Mouse (Mus musculus): Measurements from ENCODE around the gene Unc5cl.
"Not testable (repeated sequence)": the region's sequence is repeated elsewhere in the genome, so short reads cannot be mapped to it uniquely, and the experiment has no call there.

The Unc5cl gene

DNA sequence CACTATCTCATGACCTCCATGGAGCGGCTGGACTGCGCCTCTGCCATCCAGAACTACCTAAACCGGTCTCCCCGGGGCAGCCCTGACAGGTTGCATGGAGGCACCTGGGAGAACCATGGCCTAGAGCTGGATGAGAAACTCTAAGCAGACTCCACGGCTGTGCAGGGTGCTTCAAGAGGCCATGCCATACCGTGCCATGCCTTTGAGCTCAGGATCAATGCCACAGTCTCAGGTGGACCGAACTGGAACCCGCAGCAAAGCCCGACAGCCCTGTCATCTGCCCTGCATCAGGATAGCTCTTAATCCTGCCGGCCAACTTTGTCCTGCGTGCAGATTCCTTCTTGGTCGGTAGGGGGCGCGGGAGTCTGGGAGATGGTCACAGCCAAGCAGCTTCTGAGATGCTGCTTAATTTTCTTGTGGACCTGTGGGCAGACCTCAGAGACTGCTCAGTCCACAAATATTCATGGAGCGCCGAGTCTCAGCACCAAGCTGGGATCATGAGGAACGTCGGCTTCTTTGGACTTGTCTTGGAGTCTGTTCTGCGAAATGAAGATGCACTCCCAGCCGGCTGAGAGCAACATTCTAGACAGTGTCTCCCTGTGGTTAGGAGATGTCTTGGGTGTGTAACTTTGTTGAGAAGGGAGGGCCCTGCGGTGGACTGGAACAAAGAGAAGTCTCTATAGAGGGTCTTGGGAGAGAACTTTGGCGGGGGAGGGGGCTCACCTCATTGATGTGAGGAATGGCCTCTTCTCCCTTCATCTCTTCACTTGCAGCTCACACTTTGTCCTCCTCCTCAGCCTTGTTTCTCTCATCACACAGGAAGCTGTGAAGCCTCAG is 12.9 kb downstream of the Unc5cl start:
- DNase-seq = peak; percentile 93

DNA sequence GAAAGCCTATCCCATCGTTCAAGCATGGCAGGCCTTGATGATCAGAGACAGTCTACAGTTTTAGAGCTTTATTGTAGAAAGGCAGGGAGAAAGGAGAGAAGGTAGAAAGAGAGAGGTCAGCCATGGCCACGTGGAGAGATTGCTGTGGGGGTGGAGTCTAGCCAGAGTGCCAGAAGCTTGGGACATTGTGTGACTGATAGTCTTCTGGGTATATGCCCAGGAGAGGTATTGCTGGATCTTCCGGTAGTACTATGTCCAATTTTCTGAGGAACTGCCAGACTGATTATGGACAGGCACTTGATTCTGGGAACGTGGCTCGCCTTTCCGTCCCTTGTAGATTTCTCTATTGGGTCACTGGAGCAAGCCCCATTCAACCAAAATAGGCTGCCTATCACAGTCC is 19.6 kb downstream of the Unc5cl start:
- not testable (repeated sequence) for DNase-seq

DNA sequence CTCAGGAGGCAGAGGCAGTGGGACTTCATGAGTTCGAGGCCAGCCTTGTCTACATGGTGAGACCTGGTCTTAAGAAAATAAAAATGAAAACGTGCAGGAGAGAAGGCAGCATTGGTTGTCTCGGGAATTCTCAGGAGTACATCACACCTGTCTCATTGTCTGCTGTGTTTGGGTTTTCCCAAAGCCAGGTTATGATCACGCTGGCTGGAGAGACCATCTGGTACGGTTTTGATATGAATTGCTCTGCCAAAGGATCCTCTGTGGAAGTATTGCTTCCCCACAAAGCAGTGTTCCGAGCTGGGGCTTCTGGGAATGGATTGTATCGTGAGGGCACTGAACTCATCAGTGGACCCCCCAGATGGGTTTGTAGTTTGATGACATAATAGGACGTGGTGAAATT is 20.7 kb downstream of the Unc5cl start:
- DNase-seq = no peak

DNA sequence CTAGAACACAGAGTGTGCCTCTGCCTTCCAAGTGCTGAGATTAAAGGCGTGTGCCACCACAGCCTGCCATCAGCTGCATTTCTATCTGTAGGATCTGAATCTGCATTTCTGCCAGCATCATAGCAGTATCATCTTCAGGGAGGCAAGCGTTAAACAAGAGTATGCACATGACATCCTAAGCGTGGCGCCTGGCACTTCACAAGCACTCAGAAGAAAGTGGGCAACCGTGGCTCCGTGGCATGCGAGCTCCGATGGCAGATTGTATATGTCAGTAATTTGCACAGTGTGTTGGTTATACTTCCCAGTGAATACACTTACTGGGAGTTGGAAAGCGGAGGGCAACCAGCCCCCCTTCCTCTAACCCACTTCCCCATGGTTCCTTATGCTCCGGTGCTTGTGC is 25.3 kb downstream of the Unc5cl start:
- no peak for DNase-seq

DNA sequence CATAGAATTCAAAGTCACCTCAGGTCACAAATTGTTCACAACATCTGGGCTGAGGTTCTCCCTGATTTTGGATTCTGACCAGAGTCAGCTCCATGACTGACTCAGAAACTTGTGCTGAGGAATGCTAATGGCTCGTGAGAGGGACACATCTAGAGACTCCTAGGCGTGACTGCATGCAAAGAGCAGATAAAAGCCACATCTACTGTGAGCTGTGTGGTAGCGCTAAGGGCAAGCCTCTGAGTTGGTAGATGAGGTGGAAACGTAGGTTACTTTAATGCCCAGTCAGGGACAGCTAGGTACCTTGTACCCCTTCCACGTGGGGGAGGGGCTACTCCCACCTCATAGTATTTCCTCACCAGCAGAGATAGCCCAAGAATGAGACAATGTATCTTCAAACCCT is 29.1 kb downstream of the Unc5cl start:
- no peak for DNase-seq

DNA sequence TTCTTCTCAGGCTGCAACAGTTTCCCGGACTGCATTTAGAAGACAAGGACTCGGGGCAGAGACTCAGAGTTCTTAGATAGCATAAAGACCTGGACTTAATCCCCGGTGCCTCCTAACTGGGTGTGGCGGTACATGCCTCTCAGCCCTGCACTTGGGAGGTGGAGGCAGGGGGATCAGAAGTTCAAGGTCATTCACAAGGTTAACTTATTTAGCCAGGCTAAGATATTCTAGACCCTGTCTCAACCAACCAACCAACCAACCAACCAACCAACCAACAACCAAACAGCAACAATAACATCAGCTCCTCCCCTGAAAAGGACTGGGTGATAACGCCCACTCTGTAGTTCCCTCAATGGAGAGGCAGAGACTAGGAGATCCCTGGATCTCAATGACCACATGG is 29.5 kb downstream of the Unc5cl start:
- DNase-seq = no peak

DNA sequence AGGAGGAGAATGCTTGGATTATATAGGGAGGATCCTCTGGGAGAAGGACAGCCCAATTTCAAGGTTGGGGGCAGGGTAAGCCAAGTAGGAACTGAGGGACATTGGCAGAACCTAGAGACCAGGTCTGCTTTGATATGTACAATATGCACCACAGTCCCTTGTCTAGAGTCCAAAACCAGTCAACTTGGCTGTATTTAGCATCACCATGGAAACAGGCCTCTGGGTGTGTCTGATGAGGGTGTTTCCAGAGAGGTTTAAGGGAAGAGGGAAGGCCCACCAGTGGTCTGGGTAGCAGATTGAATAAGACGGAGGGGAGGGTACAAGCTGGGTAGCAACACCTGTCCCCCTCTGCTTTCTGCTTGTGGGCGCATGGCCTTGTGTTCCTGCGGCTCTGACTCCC is 34.8 kb downstream of the Unc5cl start:
- no peak for DNase-seq

DNA sequence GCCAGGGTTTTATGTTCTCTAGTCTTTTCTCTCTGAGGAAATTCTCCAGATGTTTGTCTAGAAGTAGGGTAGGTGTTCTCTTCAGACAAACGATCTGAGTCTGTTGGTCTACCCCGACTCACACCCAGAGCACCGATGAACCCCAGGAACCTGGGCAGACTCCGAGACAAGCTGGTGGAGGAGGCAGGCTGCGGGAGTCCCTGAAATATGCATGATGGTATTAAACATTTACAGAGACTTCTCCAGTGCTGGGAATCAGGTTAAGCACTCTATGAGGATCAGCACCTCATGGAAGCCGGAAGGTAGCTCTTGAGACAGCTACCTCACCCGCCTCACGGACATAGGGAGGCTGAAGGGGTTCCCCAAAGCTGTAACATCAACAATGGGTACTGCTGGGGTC is 37.9 kb downstream of the Unc5cl start:
- peak in 1 of 2 experiments; percentile 12 for DNase-seq

DNA sequence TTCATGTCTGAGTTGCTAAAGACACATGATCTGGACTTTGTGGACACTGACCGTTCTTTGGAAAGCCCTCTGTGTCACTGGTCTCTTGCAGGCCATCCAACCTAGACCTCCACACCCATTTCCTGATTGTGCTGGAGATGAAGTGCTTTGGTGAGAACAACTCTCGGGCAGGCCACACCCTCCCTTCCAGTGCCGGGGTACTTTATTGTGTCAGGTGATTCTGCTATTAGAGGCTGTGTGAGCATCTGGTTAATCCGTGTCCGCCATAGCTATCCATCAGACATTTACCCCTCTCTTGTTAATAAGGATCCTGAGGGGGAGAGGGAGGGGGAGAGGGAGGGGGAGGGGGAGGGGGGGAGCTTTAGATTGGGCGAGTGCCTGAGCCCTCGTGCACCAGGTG is 38.9 kb downstream of the Unc5cl start:
- no peak for DNase-seq

DNA sequence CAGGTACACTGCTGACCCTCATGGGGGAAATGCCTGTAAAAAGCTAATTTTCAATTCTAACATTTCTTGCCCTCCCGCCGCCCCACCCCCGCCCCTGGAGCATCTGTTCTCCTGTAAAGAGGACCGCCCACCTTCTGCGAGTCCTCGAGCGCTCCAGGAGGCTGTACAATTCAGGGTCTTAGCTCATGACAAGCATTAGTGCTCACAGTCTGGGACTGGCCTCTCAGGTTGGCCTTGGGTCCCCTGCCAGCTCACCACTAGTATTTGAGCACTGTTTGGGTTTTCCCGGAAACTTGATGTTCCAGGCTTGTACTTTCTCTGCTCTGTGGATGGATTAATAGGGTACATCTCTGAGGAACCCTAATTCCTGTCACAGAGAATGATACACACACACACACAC is 39.3 kb downstream of the Unc5cl start:
- no peak for DNase-seq

DNA sequence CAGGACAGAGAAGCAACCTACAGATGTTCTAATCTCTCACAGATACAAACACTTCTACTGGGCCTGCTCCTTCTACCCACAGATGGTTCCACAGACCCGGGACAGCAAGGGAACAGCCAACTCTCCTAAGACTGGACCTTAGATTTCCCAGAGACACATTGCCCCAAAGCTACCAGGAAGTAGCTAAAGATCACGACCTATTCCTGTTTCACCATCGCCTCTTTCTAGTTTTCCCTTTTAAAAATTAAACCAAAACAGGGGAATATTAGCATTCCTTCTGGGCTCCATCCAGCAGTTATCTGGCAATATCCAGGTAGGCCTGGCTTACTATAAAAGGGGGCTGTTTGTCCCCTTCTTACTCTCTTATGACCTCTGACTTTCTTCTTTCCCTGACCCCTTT is 43.3 kb downstream of the Unc5cl start:
- DNase-seq = no peak

DNA sequence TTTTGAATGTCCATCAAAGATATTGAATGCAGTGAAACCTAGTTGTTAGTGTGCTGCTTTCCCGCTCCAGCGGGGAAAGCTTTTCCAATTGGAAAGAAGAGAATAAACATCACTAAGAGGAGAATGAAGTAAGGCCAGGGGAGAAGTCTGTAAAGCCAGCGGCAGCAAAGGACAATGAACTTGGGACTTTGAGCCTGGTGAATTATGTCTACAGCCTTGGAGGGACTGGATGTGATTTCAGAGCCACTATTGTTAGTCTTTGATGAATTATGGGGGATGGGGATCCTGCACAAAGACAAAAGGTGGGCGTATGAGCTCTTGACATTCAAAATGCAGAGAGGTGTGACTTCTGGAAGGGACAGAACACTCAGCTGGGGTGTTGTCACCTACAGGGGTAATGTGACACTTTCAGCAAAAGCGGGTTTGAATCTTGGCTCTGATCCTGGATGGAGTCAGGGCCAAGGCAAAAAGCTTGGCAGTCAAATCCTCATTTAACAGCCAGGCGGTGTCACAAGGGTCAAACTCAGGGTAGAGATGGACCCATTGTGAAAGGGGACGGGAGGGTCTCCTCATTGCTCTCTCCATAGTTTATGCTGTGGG is 46.2 kb downstream of the Unc5cl start:
- DNase-seq = no peak

DNA sequence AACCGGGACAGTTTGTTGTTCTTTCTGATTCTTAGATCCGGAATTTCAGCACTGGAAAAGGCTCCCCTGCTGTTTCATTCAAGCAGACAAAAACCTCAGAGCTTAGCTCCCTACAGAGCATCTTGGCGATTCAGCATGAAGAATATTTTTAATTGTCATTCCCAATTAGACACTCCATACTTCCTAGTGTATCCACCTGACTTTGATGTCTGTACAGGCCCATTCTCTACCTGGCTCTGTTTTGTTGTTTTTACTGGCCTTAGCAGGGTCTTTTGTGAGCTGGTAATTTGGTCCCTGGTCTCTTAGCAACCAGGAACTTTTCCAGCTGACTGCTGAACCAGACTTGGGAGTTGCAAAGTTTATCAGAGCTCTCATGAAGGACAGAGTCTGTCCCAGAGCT is 50.3 kb downstream of the Unc5cl start:
- no peak for DNase-seq

DNA sequence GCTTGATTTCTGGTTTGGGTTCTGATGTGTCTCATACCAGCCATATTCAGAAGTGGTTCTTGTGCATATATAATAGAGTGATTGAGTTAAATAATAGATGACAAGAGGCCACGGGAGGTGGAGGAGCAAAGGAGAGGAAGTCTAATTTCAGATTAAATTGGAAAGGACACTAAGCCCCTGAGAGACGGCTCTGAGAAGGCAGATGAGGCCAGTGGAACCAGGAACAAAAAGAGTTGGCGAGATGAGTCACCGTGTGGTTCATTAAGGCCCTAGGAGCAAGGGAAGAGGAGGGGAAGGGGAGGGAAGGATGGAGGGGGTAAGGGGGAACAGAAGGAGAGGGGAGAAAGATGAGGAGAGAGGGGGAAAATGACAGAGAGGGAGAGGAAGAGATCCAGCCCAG is 52.3 kb downstream of the Unc5cl start:
- DNase-seq = no peak

DNA sequence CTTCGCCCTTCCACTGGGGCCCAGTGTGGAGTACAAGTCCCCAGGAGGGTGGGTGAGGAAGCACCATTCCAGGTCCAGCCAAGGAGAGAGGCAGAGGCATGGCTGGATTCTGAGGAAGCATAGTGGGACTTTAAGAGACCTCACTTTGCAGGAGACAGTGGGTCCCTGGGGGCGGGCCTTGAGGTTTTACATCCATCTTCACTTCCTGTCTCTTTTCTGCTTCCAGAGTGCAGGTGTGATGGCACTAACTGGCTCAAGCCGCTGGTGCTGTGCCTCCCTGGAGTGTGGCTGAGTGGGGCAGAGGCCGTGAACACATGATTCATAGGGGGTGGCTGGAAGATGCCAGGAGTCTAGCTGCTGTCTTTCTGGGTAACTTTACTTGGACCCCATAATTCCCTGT is 54.9 kb downstream of the Unc5cl start:
- DNase-seq = no peak

DNA sequence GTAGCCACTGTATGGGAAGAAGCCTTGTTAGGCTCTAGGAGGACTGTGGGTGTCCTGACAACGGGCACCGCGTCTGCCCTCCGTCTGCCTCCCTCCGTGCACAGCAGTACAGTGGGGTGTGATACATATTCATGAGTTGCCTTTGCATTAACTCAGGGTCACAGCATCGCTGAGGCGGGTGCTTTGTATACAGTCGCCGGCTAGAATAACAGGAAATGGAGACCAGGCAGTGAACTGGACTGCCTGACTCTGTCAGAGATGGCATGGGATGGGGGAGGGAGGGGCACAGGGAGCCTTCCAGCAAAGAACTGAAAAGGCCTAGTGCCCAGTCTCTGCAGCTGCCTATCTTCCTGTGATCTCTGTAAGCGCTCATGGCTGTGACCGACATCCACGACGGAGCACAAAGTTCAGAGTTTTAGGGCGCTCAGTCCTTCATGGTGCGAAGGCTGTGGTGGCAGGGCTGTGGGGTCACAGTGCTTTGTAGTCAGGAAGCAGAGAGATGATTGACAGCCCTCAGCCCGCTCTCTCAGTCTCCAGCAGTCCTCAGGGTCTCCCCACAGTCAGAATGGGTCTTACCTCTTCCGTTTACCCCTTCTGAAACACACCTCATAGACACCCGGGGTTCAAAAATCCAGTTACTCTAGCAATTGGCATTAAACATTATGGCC is 58.0 kb downstream of the Unc5cl start:
- peak; percentile 28 to 38 for DNase-seq

DNA sequence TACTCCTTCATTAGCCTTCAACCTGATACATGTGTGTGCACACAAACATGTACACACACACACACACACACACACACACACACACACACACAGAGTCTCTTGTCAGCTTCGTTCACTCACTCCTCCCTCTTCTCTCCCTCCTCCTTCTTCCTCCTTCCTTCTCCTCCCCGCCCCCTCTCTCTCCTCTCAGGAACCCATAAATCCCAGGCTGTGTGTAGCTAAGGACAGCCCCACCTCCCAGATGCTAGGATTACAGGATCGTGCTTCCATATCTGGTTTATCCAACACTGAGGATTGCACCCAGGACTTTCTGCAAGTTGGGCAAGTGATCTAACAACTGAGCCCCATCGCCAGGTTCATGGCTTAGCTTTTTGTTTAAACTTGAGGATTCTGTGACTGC is 59.9 kb downstream of the Unc5cl start:
- no peak for DNase-seq

DNA sequence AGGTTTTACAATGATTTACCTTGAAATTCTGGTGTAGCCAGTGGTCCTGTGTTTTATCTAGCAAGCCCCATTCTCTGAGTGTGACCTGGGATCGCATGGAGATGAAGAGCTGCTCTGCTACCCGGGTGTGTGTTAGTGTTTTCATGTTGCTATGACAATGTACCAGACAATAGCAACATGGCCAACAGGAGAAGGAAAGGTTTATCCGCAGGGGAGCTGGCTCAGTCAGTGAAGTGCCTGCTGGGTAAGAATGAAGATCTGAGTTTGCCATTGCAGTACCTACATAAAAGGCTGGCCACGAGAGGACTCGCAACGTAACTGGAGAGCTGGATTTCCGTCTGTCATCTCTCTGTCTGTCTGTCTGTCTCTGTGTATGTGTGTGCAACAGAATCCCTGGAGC is 64.3 kb downstream of the Unc5cl start:
- DNase-seq = no peak

DNA sequence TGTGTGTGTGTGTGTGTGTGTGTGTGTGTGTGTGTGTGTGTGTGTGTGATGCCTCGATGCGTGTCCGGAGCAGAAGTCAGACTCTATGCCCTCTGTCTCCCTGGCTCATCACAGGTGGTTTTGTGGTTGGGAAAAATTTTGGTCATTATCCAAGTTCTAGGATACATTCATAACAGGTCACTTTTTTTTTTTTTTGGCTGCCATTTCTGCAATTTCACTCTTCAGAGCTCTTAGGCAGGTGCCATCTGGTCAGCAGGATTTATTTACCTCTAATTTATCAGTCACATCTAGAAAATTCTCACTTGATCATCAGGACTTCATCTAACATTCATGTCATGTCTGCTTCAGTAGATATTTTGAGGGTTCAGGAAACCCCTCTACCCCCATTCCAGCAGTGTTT is 65.7 kb downstream of the Unc5cl start:
- DNase-seq = no peak

DNA sequence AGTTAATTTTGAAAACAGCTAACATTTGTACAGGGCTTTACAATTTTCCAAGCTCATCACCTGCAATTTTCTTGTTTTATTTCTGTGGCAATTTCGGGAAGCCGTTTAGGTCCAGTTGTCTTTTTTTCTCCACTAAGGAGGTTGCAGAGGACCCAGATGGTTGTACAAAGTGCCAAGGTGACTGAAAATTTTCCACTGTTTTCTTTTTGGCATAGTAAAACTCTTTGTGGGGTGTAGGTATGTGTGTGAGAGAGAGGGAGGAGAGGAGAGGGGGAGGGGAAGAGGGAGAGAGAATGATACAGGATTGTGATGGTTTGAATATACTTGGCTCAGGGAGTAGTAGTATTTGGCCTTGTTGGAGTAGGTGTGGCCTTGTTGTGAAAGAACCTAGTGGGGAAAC is 68.4 kb downstream of the Unc5cl start:
- DNase-seq = no peak

DNA sequence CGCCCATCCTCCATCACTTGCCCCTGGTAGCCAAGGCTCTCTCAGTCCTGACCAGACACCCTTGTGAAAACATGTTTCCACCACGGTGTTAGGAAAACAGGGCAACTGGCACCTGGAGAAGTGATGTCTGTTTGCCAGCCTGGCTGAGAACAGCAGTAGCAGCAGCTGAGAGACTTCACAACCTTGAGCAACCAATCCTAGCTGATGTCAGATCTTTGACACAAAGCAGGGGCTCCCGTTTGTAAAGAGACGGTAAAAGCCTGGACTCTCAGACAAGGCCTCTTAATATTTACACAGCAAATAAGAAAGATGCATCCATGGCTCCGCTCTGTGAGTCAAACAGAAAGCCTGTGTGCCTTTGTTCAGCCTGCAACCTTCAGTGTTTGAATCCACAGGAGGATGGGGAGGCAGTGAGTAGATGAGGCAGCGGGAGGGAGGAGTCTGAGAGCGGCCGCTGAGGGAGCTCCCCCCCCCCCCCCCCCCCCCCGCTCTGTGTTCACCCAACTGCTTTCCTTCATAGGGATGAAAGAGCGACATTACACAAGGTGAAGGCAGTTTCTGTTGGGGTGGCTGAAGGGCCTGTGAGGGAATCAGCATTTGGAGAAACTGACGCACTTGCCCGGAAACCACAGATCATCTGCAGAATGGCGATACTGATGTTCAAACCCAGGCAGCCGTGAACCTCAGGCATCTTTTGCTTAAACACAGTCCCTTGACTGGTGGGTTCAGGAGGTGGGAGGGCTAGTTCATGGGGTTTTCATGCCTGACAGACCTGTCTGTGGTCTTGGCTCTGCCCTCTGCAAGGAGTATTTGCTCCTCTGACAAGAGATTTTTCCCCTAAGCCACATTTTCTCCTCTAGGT is 79.4 kb downstream of the Unc5cl start:
- DNase-seq = no peak

DNA sequence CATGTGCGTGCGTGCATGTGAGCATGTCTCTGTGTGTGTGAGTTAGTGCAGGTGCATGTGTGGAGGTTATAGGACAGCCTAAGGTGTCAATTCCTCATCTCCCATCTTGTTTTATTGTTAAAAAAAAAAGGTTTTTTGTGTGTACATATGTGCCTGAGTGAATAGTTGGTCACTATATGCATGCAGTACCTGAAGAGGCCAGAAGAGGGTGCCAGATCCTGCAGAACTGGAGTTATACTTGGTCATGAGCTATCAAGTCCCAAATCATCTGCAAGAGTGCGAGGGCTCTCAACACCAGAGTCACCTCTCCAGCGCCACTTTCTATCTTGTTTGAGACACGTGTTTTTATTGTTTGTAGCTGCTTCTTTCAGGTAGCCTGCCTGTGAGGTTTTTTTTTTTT is 83.6 kb downstream of the Unc5cl start:
- DNase-seq = peak; percentile 74 to 75

DNA sequence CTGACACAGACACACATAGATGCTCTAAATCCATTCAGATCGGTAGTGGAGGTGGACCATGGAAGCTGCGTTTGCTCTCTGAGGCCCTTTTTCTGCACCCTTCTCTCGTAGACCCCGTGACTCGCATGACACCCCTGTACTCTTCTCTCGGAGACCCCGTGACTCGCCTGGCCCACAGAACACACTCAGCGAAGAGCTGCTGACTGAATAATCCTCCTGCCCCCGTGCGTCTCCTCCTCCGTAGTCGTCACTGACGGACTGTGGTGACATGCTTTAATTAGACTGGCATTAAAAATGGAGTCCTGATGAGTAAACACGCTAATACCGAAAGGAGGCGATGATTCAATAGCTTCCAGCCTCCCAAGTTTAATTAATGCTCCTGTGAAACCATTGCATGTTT is 84.6 kb downstream of the Unc5cl start:
- DNase-seq = no peak
